ENCODE assay signal across 8 mouse cellular contexts in the genomic region with DNA sequence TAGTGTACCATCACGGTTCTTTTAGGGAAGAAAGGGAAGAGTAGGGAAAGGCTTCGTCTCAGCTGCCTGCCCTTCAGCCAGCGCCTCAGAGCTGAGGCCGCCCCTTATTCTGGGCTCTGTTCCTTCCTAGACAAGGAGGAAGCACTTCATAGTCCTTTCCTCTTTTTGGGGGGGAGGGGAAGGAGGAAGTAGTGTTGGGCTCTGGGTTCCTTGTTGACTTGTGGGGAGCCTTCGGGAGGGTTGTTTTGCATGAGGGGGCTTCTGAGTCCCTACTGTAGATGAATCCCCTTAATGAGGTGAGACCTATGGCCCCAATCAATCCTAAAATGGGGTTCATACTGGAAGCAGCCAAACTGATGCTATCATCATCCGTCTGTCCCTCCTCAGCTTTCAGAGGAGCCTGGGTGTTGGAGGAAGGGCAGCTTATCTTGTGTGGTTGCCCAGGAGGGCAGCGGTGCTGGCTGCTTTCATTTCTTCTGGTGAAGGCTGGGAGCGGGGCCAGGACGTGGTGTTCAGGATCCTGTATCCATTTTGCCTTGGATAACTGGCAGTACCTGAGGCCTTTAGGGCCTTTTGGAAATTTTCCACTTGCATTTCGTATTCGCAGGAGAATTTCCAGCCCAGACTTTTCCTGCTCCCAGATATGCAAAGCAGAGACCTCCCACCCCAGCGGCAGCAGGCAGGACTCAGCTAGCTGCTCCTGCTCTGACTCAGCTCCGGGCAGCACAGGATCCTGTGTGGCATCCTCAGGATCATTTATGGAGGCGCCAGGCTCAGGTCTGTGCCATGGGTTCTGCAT. TPM values are rescaled to one million over a fixed set of nuclear protein-coding genes. Genes with fewer than 3 reads are reported as not detected.
DNase-seq lines count a peak whose midpoint lies in the region; ATAC-seq and TF ChIP-seq lines count a peak whose summit lies in the region.

No protein-coding gene starts in this region.

- ATAC-seq in liver, embryonic 11.5 days (replicated peaks; ENCODE audit: low FRiP score): peak; percentile 60

- H3K9ac ChIP-seq in liver, embryonic 11.5 days (ENCODE audit: low read depth, low read length): peak overlapping the region; percentile 83

- TF ChIP-seq POLR2A in thymus, adult 2 months (IDR thresholded peaks at IDR 0.05; ENCODE audit: control insufficient read depth, extremely low read depth, insufficient read depth, low read length, poor library complexity): no peak
- no peak for TF ChIP-seq POLR2A in olfactory bulb, adult 2 months (IDR thresholded peaks at IDR 0.05; ENCODE audit: insufficient read depth, low read depth, low read length)

- DNase-seq in thymus, postnatal 0 days (ENCODE audit: low spot score): peak; percentile 39
- no peak for DNase-seq in thymus, adult 2 months
- peak; percentile 83 to 87 for DNase-seq in cerebellum, postnatal 10 days
- DNase-seq in heart, adult 11 months: peak; percentile 98
- DNase-seq in kidney, adult 8-10 months: peak; percentile 82 to 89
- DNase-seq in liver, embryonic 11.5 days (ENCODE audit: low spot score): peak; percentile 55
- DNase-seq in thymus, postnatal 25 days: no peak

- peaks cover 27% of the 10 kb centered on the region for H3K4me1 ChIP-seq in thymus, adult 2 months (replicated peaks; ENCODE audit: control insufficient read depth, insufficient read depth, low read length)
- H3K4me1 ChIP-seq in liver, embryonic 11.5 days (replicated peaks; ENCODE audit: control insufficient read depth, insufficient read depth, low read length): peaks cover 82% of the 10 kb centered on the region
- peaks cover 46% of the 10 kb centered on the region for H3K4me1 ChIP-seq in olfactory bulb, adult 2 months (ENCODE audit: control insufficient read depth, insufficient read depth, low read length)

- no peak overlapping the region for H3K4me3 ChIP-seq in thymus, adult 2 months (ENCODE audit: control insufficient read depth, insufficient read depth, low read length)
- peak overlapping the region; percentile 56 for H3K4me3 ChIP-seq in liver, embryonic 11.5 days (ENCODE audit: low read depth, low read length)
- peak overlapping the region; percentile 33 for H3K4me3 ChIP-seq in olfactory bulb, adult 2 months (ENCODE audit: insufficient read depth, low read depth, low read length)

- no peaks in the 10 kb centered on the region for H3K9me3 ChIP-seq in liver, embryonic 11.5 days (ENCODE audit: control insufficient read depth, low read length)

- H3K27me3 ChIP-seq in thymus, adult 2 months (ENCODE audit: control insufficient read depth, insufficient read depth, low read length): no peaks in the 10 kb centered on the region
- H3K27me3 ChIP-seq in liver, embryonic 11.5 days (replicated peaks; ENCODE audit: control insufficient read depth, insufficient read depth, low read length): peaks cover 14% of the 10 kb centered on the region

- peak overlapping the region; percentile 83 for H3K4me2 ChIP-seq in liver, embryonic 11.5 days

- no peaks in the 10 kb centered on the region for H3K36me3 ChIP-seq in thymus, adult 2 months (ENCODE audit: control insufficient read depth, insufficient read depth, low read length)
- H3K36me3 ChIP-seq in liver, embryonic 11.5 days (ENCODE audit: control insufficient read depth, insufficient read depth, low read length): peaks cover 2% of the 10 kb centered on the region; the same call in 1 of the 2 replicates

- H3K27ac ChIP-seq in thymus, adult 2 months (ENCODE audit: control insufficient read depth, insufficient read depth, low read length): no peak overlapping the region; the same call in 1 of the 2 replicates
- peak overlapping the region; percentile 92 for H3K27ac ChIP-seq in liver, embryonic 11.5 days (ENCODE audit: low read depth, low read length)
- H3K27ac ChIP-seq in olfactory bulb, adult 2 months (ENCODE audit: insufficient read depth, low read depth, low read length): peak overlapping the region; percentile 86

- TF ChIP-seq CTCF in thymus, adult 2 months (IDR thresholded peaks at IDR 0.05; ENCODE audit: borderline replicate concordance, control insufficient read depth, extremely low read depth, insufficient read depth, low read length, poor library complexity): no peak
- TF ChIP-seq CTCF in olfactory bulb, adult 2 months (IDR thresholded peaks at IDR 0.05; ENCODE audit: insufficient read depth, low read depth, low read length): no peak

- 57% methylated on average over 14 of the region's 14 CpGs for WGBS in thymus, adult 2 months
- 14% methylated on average over 14 of the region's 14 CpGs for WGBS in liver, embryonic 11.5 days
- 27% methylated on average over 14 of the region's 14 CpGs for WGBS in olfactory bulb, adult 2 months

RNA-seq across cellular contexts. Expression of a gene that starts 5.4 kb away (rescaled TPM):
- polyA plus RNA-seq in thymus, postnatal 0 days (2015; fragmentation: Nextera tagmentation; extraction: Ambion mirVana): 5.6 and 6.2 TPM in 2 replicates
- polyA plus RNA-seq in thymus, adult 2 months (2012; rRNA removed): 6.8 and 9.8 TPM in 2 replicates
- polyA plus RNA-seq in liver, embryonic 11.5 days (2014; fragmentation: Nextera tagmentation; extraction: Ambion mirVana): 39.5 and 41.1 TPM in 2 replicates
- not detected in 2 replicates for polyA plus RNA-seq in olfactory bulb, adult 2 months (2012; ENCODE audit: insufficient read depth, insufficient read length, low replicate concordance, missing spikeins)

Comparison
In these comparisons a context has a peak if more than half of its experiments do, and no peak if none do; other contexts are left out.
1. DNase-seq: peak in thymus, postnatal 0 days (single experiment), cerebellum, postnatal 10 days (2 of 2), heart, adult 11 months (single experiment), kidney, adult 8-10 months (2 of 2) and liver, embryonic 11.5 days (single experiment); none in thymus, adult 2 months (single experiment) and thymus, postnatal 25 days (single experiment).